Mouse (Mus musculus): ENCODE measurements around the gene Dennd6a.

DNA sequence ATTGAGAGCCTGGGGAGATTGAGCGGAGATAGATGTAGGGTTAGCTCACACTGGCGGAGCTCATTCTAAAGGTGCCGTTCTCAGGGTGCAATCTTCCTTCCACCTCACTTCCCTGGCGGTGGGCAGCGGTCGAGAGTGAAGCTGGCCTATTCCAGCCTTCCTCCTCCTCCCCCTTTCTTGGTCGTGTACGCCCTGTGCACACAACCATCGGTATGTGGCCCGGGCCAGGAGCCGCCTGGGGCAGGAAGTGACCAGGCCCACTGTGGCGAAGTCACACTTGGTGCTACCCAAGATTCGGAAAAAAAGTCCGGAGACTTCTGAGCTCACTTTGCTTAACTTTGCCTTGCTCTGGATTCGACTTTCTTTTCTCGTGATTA lies 65.0 kb downstream of the Dennd6a start:
- no peak for TF ChIP-seq EP300 (IDR thresholded peaks at IDR 0.05; ENCODE audit: low read depth)
- 0 out of 2 replicates have a peak, but pooled peaks have one; percentile 17 for TF ChIP-seq CTCF (IDR thresholded peaks at IDR 0.05; ENCODE audit: low read depth)

All from liver, embryonic 14.5 days (tissue).